Mouse (Mus musculus) heart, embryonic 15.5 days (tissue): Measurements from ENCODE around the gene Itk. TPM values are rescaled to one million over a fixed set of nuclear protein-coding genes. Genes with fewer than 3 reads are reported as not detected.

ENCODE experiments used
- ATAC-seq: fragments of 200-750 bp; cut with Nextera tagmentation; replicated peaks from 2 replicates; pipeline ENCODE4 v1.8.0; 2017; ENCODE audit warnings: low read depth, moderate TSS enrichment; ENCODE audit not compliant: insufficient number of reproducible peaks, insufficient read depth, low FRiP score
- H3K27ac ChIP-seq: fragments of 300-500 bp; sonication (generic); 2 replicates; pipeline ENCODE4 v1.5.1; 2015; ENCODE audit warnings: mild to moderate bottlenecking, inconsistent platforms
- H3K27me3 ChIP-seq: fragments of 300-500 bp; sonication (generic); 2 replicates; pipeline ENCODE4 v1.6.1; 2015; ENCODE audit warnings: inconsistent platforms
- H3K36me3 ChIP-seq: fragments of 300-500 bp; sonication (generic); 2 replicates; pipeline ENCODE4 v1.6.1; 2015; ENCODE audit warnings: mild to moderate bottlenecking, inconsistent platforms
- H3K4me1 ChIP-seq: fragments of 300-500 bp; sonication (generic); replicated peaks from 2 replicates; pipeline ENCODE4 v1.6.1; 2015; ENCODE audit warnings: inconsistent platforms
- H3K4me2 ChIP-seq: fragments of 300-500 bp; sonication (generic); 2 replicates; pipeline ENCODE4 v1.6.1; 2015; ENCODE audit warnings: inconsistent platforms, mild to moderate bottlenecking, moderate library complexity
- H3K4me3 ChIP-seq: fragments of 300-500 bp; sonication (generic); 2 replicates; pipeline ENCODE4 v1.5.1; 2015; ENCODE audit warnings: mild to moderate bottlenecking, inconsistent platforms
- H3K9ac ChIP-seq: fragments of 300-500 bp; sonication (generic); 2 replicates; pipeline ENCODE4 v1.6.1; 2015; ENCODE audit warnings: mild to moderate bottlenecking, inconsistent platforms
- H3K9me3 ChIP-seq: fragments of 300-500 bp; sonication (generic); replicated peaks from 2 replicates; pipeline ENCODE4 v1.6.1; 2016; ENCODE audit warnings: inconsistent platforms
- WGBS: fragments of 180-500 bp; shearing (Covaris S2); methylation state at CpG from one replicate; pipeline ENCODE4 v1.1.7; 2015; ENCODE audit warnings: mixed read lengths; 5-methylcytosine and 5-hydroxymethylcytosine counted together
- polyA plus RNA-seq: library from polyadenylated mRNA; unstranded; fragments of >200 nt; fragmentation: Nextera tagmentation; extraction: Ambion mirVana; gene quantifications from 2 replicates; pipeline ENCODE4 v1.2.1, GENCODE M21; 2015

Itk gene
- polyA plus RNA-seq, 1 experiment from 2014 or later: 0.20 TPM

DNA sequence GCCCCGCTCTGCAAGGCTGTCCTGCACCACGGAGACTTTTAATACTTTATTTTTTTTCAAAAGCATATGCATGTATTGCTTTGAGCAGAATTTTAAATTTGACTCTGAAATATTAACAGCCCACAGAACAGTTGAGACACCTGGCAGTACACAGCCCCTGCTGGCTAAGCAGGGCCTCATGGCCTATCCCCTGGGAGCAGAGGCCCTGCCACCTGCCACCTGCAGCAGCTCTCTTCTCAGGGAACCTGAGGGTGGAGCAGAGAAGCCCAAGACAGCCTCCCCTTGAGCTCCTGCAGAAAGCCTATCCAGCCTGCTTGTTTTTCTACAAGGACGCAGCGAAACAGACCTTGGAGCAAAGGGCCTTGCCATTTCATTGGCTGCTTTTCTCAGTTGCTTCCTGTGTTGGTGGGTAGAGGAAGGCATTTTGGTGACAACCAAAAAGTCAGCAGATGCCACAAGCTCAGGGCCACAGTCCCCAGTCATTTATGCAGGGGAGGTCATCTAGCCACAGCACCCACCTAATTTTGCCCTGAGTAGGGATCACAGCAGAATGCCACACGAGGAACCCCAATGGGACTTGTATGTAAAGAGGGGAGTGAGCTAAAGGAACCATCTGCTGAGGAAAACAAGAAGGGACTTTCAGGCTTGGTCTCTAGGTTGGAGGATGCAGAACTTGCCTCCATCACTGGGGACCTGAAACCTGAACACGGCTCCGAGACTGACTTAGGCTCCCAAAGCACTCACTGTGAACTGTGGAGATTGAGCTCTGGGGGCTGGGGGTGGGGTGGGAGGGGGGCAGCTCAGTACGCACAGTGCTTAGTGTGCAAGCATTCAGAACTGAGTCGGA lies 84.2 kb downstream of the Itk start:
- no peak for ATAC-seq
- Histone ChIP-seq H3K9me3 (no peaks in the 10 kb centered on the region), H3K27me3 (no peaks in the 10 kb centered on the region), H3K4me3 (no peak overlapping the region), H3K36me3 (no peaks in the 10 kb centered on the region), H3K4me1 (0 out of 2 replicates have a peak, but pooled peaks cover 4% of the 10 kb centered on the region), H3K27ac (no peak overlapping the region), H3K4me2 (no peak overlapping the region), H3K9ac (no peak overlapping the region)
- 82% methylated on average over 9 of the region's 9 CpGs for WGBS

DNA sequence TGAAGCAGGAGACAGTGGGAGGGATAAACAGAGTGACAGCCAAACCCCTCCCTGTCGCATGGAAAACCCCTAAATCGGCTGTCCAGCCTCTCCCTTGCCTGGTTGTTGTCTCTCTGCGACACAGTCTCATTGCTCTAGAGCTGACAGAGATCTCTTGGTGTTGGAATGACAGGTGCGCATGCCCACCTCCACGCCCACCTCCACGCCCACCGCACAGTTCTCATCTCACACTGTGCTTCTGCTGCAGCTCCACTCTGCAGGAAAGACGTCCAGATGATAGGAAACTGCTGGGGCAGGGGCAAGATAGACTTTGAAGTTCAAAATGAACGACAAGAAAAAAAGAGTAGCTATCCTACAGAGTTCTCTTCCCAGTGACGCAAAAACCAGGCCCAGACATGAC lies 85.2 kb downstream of the Itk start:
- Histone ChIP-seq H3K4me3 (no peak overlapping the region), H3K9ac (no peak overlapping the region), H3K27me3 (no peaks in the 10 kb centered on the region), H3K4me1 (0 out of 2 replicates have a peak, but pooled peaks cover 2% of the 10 kb centered on the region), H3K4me2 (no peak overlapping the region), H3K27ac (no peak overlapping the region), H3K36me3 (no peaks in the 10 kb centered on the region), H3K9me3 (no peaks in the 10 kb centered on the region)
- 73% methylated on average over 10 of the region's 10 CpGs for WGBS
- ATAC-seq: no peak

DNA sequence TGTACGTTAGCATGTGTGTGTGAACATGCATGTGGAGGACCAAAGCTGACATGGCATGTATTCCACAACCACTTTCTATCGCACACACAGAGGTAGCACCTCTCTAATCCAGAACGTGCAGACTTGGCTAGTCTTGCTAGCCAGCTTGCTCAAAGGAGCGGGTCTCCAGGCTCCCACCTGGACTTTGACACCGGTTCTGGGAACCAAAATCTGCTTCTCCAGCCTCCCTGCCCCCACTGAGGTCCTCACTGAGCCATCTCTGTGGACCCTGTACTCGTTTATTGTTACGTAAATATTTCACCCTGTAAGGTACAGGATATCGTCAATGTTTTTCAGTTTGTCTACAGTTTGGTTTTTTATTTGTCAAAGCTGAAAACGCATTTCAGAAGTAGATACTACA lies 86.8 kb downstream of the Itk start:
- Histone ChIP-seq H3K4me1 (0 out of 2 replicates have a peak, but pooled peaks cover 2% of the 10 kb centered on the region), H3K9ac (no peak overlapping the region), H3K4me2 (no peak overlapping the region), H3K27me3 (no peaks in the 10 kb centered on the region), H3K4me3 (no peak overlapping the region), H3K36me3 (no peaks in the 10 kb centered on the region), H3K9me3 (no peaks in the 10 kb centered on the region), H3K27ac (no peak overlapping the region)
- 91% methylated on average over 9 of the region's 9 CpGs for WGBS
- ATAC-seq: no peak

DNA sequence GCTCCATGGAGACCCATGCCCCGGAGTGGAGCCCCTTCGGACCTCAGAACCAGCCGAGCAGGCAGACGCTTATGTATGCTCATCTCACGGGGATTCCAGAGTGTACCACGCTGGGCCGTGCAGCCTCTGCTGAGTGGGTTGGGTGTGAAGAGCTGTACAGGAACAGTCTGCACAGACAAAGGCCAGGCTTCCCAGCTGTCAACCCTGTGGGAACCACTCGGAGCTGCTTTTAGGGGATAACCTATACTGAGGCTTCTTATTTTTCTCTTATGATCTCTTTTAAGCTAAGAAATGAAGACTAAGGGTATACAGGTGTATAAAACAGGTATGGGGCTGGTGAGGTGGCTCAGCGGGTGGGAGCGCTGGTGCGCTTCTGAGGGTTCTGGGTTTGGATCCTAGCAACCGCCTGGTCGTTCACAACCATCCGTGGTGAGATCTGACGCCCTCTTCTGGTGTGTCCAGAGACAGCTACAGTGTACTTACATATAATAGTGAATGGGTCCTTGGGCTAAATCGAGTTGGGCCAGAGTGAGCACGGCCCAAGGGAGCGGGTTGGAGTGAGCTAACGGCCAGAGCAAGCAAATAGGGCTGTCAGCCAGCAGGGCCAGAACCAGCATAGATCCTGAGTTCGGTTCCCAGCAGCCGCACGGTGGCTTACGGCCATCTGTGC lies 87.6 kb downstream of the Itk start:
- Histone ChIP-seq H3K4me1 (0 out of 2 replicates have a peak, but pooled peaks cover 2% of the 10 kb centered on the region), H3K9ac (no peak overlapping the region), H3K4me2 (no peak overlapping the region), H3K27me3 (no peaks in the 10 kb centered on the region), H3K4me3 (no peak overlapping the region), H3K36me3 (no peaks in the 10 kb centered on the region), H3K9me3 (no peaks in the 10 kb centered on the region), H3K27ac (no peak overlapping the region)
- ATAC-seq: no peak
- 86% methylated on average over 23 of the region's 23 CpGs for WGBS

DNA sequence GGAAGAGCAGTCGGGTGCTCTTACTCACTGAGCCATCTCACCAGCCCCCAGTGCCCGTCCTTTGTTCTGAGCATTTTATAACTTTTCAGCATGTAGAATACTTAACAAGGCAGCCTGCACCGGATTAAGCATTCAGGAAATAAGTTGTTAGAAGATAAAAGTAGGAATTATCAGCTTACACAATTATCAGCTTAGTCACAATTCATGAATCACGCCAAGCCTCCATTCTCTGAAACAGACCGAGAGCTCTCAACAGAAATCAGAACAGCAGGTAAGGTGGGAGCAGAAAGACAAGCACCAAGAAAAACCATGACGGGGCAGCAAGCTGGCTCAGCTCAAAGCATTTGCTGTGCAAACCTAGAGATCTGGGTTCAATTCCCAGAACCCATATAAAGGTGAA lies 89.4 kb downstream of the Itk start:
- no peaks in the 10 kb centered on the region for H3K4me1 ChIP-seq
- H3K4me3 ChIP-seq: no peak overlapping the region
- H3K36me3 ChIP-seq: no peaks in the 10 kb centered on the region
- 68% methylated on average over 6 of the region's 6 CpGs for WGBS
- no peak overlapping the region for H3K27ac ChIP-seq
- no peak overlapping the region for H3K9ac ChIP-seq
- no peaks in the 10 kb centered on the region for H3K27me3 ChIP-seq
- H3K9me3 ChIP-seq: no peaks in the 10 kb centered on the region
- H3K4me2 ChIP-seq: no peak overlapping the region
- no peak for ATAC-seq

DNA sequence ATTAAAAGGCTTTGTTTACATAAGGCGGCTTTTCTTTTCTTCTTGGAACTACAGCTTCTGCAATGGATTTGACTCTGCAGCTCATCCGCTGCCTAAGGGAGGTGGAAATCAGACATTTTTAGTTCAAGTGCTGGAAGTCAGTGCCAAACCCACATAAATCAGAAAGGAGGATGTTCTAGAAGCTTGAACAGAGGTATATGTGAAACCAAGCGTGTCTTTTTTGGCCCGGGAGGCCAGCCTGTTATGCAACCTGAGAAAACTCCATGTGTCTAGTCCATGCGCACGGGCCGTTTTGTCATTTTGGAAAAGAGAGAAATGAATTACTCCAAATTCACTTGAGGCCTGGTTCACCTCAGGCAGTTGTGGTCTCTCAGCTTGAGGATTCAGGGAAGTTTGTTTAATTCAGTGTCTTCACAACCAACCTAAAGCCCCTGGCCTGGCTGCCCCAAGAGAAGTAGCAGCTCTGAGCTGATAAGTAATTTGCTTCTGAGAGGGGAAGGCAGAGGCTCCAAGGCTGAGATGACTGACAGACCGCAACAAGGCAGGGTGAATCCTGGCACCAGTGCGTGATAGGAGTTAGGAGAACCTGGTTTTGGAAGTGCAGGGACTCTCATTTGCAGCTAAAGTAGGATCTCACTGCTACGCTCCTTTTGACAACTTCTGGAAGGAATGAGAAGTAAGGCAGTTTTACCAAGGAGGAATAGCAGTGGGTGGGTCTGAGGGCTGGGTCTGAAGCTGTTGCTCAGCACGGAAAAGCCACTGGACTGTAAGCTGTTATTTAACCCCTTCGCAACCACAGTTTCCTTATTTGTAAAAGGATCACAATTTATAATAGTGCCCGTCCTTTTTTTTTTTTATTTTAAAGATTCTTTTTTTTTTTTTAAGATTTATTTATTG lies 90.2 kb downstream of the Itk start:
- no peak for ATAC-seq
- no peaks in the 10 kb centered on the region for H3K4me1 ChIP-seq
- H3K27me3 ChIP-seq: no peaks in the 10 kb centered on the region
- no peak overlapping the region for H3K9ac ChIP-seq
- no peaks in the 10 kb centered on the region for H3K9me3 ChIP-seq
- no peak overlapping the region for H3K27ac ChIP-seq
- H3K4me2 ChIP-seq: no peak overlapping the region
- WGBS: 68% methylated on average over 13 of the region's 13 CpGs
- H3K36me3 ChIP-seq: no peaks in the 10 kb centered on the region
- H3K4me3 ChIP-seq: no peak overlapping the region

DNA sequence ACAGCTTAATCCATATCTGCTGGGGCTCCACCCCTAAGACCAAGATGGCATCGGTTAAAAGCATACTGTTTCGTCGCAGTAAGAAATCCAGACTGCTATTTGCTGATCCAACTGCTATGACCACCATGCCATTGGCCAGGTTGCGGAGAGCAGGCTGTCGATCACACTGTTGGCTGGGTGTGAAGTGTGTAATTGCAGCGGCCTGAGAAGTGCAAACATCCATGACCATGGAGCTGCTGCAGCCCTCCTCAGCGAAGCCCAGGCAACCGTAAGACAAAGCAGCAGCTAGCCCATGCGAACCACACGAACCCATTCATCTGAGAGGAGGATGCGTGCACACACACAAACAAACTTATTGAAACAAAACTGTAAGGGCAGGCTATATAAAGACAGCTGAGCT lies 94.9 kb downstream of the Itk start:
- H3K27ac ChIP-seq: no peak overlapping the region
- no peaks in the 10 kb centered on the region for H3K27me3 ChIP-seq
- no peak overlapping the region for H3K4me2 ChIP-seq

DNA sequence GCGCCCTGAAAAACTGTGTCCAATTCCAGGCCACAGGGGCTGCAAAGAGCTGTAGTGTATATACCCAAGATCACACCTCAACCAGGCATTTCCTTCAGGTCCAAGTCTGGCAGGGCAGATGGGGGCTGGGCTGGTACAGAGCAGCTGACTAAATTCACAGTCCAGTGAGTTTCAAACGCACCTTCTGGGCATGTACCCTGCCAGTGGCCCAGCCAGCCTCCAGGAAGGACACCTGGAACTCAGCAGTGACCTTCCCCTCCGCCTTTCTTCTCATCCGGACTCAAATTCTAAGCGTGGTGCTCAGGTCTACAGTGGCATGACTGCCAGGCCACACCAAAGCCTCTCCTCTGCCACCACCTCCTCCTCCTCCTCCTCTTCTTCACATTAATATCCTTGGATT lies 95.8 kb downstream of the Itk start:
- no peaks in the 10 kb centered on the region for H3K4me1 ChIP-seq
- H3K9ac ChIP-seq: no peak overlapping the region
- H3K4me3 ChIP-seq: no peak overlapping the region
- no peak for ATAC-seq
- 88% methylated on average over 5 of the region's 5 CpGs for WGBS
- H3K27ac ChIP-seq: no peak overlapping the region
- H3K4me2 ChIP-seq: no peak overlapping the region
- no peaks in the 10 kb centered on the region for H3K9me3 ChIP-seq
- no peaks in the 10 kb centered on the region for H3K27me3 ChIP-seq
- no peaks in the 10 kb centered on the region for H3K36me3 ChIP-seq

More for the DNA sequence above, 94.9 kb downstream of the Itk start:
- no peak for ATAC-seq
- H3K9ac ChIP-seq: no peak overlapping the region
- no peaks in the 10 kb centered on the region for H3K9me3 ChIP-seq
- H3K4me1 ChIP-seq: no peaks in the 10 kb centered on the region
- no peaks in the 10 kb centered on the region for H3K36me3 ChIP-seq
- WGBS: 89% methylated on average over 11 of the region's 11 CpGs
- no peak overlapping the region for H3K4me3 ChIP-seq

DNA sequence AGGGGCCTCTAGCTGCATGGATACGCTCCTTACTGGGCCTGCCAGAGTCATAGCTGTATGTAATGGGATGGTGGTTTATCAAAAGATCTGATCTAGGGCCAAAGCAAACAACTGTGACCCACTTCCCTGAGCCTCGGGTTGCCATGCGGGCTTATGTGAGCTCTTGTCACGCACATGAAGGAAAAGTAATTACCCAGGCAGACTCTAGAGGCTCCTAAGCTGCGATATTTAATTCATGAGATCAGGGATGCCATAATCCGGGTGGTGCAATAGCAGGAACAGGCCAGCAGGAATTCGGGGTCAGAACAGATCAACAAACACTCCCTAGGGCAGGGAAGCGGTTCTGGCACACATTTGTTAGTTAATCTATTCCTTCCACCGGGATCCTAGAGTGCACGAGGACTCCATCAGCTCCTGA lies 98.3 kb downstream of the Itk start:
- H3K36me3 ChIP-seq: no peaks in the 10 kb centered on the region
- no peaks in the 10 kb centered on the region for H3K9me3 ChIP-seq
- H3K4me3 ChIP-seq: no peak overlapping the region
- H3K27ac ChIP-seq: no peak overlapping the region
- no peaks in the 10 kb centered on the region for H3K27me3 ChIP-seq
- no peaks in the 10 kb centered on the region; the same call in 1 of the 2 replicates for H3K4me1 ChIP-seq
- H3K4me2 ChIP-seq: no peak overlapping the region
- no peak overlapping the region for H3K9ac ChIP-seq
- no peak for ATAC-seq
- 55% methylated on average over 10 of the region's 10 CpGs for WGBS

DNA sequence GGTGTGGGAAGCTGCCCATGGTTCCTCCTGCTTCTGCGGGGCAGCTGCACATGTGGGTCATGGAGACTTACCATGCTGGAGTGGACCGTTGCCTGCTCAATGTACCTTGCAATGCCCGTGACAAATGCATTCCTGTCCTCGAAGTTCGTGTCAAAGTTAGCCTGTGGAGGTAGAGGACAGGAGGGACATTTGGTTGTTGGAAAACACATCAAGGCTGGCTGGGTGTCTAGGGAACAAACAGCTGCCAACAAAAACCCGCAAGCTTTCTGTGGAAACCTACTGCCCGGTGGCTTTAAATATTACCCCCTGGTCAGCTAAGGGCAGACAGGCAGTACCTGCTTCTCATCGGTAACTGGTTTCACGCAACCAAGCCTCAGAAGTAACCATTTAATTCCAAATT lies 99.8 kb downstream of the Itk start:
- H3K36me3 ChIP-seq: no peaks in the 10 kb centered on the region
- no peaks in the 10 kb centered on the region for H3K27me3 ChIP-seq
- ATAC-seq: no peak
- 87% methylated on average over 9 of the region's 9 CpGs for WGBS
- no peak overlapping the region for H3K4me3 ChIP-seq
- no peaks in the 10 kb centered on the region for H3K9me3 ChIP-seq
- no peak overlapping the region for H3K4me2 ChIP-seq
- H3K27ac ChIP-seq: no peak overlapping the region
- H3K4me1 ChIP-seq: no peaks in the 10 kb centered on the region; the same call in 1 of the 2 replicates
- no peak overlapping the region for H3K9ac ChIP-seq

DNA sequence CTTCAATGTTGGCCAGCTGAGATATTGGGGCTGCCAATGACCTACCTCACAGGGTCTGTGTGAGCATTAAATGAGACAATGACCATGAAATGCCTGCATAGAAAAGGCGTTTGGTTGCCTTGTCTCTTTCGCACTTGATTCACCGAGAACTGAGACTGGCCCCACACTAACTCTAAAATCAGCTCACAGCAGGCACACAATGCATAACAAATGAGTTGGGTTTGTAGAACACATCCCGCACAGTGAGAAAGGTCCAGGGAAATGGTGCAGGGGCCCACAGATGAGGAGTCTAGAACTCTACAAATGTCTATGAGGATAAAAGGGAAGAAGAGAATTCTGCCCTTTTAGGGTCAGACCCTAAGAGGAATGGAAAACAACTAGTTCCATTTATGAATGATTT lies 100.3 kb downstream of the Itk start:
- 91% methylated on average over 4 of the region's 4 CpGs for WGBS
- ATAC-seq: no peak
- Histone ChIP-seq H3K36me3 (no peaks in the 10 kb centered on the region), H3K4me1 (no peaks in the 10 kb centered on the region; the same call in 1 of the 2 replicates), H3K9me3 (no peaks in the 10 kb centered on the region), H3K9ac (no peak overlapping the region), H3K4me3 (no peak overlapping the region), H3K4me2 (no peak overlapping the region), H3K27ac (no peak overlapping the region), H3K27me3 (no peaks in the 10 kb centered on the region)
